8 mouse cellular contexts compared by ENCODE assay signal in genomic region chr15:78449694-78450418, GRCm38 (mm10). TPM values are rescaled to one million over a fixed set of nuclear protein-coding genes. Genes with fewer than 3 reads are reported as not detected.
A peak's percentile ranks its signal among the peaks of the same experiment; 100 is the strongest.
DNase-seq lines count a peak whose midpoint lies in the region; ATAC-seq and TF ChIP-seq lines count a peak whose summit lies in the region.

No protein-coding gene starts in this region.

- no peak for ATAC-seq in midbrain, embryonic 11.5 days (ENCODE audit: low FRiP score)
- ATAC-seq in midbrain, embryonic 16.5 days, result no peak
- peak; percentile 68 for ATAC-seq in Patski
- ATAC-seq in erythroid progenitor cell, adult 5-6 weeks (replicated peaks; ENCODE audit: low FRiP score, poor library complexity, severe bottlenecking), result no peak

- H3K36me3 ChIP-seq in midbrain, embryonic 11.5 days (ENCODE audit: control insufficient read depth, insufficient read depth, low read length), result no peaks in the 10 kb centered on the region
- no peaks in the 10 kb centered on the region for H3K36me3 ChIP-seq in midbrain, embryonic 16.5 days (ENCODE audit: control insufficient read depth, insufficient read depth, low read length)

- intact Hi-C loops in heart, postnatal 14 days (cut with DNase I), result loop anchor here (2.0 kb wide), 1 partner anchor 131 kb away; no protein-coding TSS in a partner anchor

- CTCF ChIA-PET in Patski (lab: Charles Lee), result interaction anchor here (0.9 to 3.7 kb wide), 6 partner anchors 19 to 131 kb away, joined by 3 to 12 read pairs (median 4); partner anchors contain the start of gene Tmprss6

- no peak for TF ChIP-seq CTCF in Patski (IDR thresholded peaks at IDR 0.05)

- H3K27me3 ChIP-seq in midbrain, embryonic 11.5 days (ENCODE audit: control insufficient read depth, insufficient read depth, low read length), result no peaks in the 10 kb centered on the region
- no peaks in the 10 kb centered on the region for H3K27me3 ChIP-seq in midbrain, embryonic 16.5 days (ENCODE audit: control insufficient read depth, insufficient read depth, low read depth, low read length)
- no peaks in the 10 kb centered on the region for H3K27me3 ChIP-seq in Patski

- no peak overlapping the region for H3K4me2 ChIP-seq in midbrain, embryonic 11.5 days
- H3K4me2 ChIP-seq in midbrain, embryonic 16.5 days (ENCODE audit: low read length), result no peak overlapping the region

- H3K9ac ChIP-seq in midbrain, embryonic 11.5 days (ENCODE audit: low read length), result 0 out of 2 replicates have a peak overlapping the region, but pooled peaks have one; percentile 9
- H3K9ac ChIP-seq in midbrain, embryonic 16.5 days (ENCODE audit: low read depth, low read length), result no peak overlapping the region

- H3K9me3 ChIP-seq in midbrain, embryonic 11.5 days (ENCODE audit: control insufficient read depth, low read length), result no peaks in the 10 kb centered on the region
- no peaks in the 10 kb centered on the region for H3K9me3 ChIP-seq in midbrain, embryonic 16.5 days (replicated peaks; ENCODE audit: control insufficient read depth, low read length, poor library complexity, severe bottlenecking)

- in situ Hi-C loops in Patski (cut with MboI; ENCODE audit: low pct_unique_long_range_greater_than_20kb), result loop anchor here (5.0 kb wide), 1 partner anchor 82 kb away; the partner anchor contains the start of gene C1qtnf6

- no peak for DNase-seq in midbrain, embryonic 11.5 days (ENCODE audit: low spot score, missing footprints)
- DNase-seq in Patski (ENCODE audit: low read depth, low spot score), result peak; percentile 94
- DNase-seq in embryo, embryonic 11 days, result peak; percentile 64
- DNase-seq in heart, postnatal 14 days, result peak; percentile 56 to 75
- DNase-seq in lung, postnatal 10 days, result peak; percentile 77
- peak; percentile 58 to 60 for DNase-seq in spleen, postnatal 36 days (ENCODE audit: low spot score in 2 of 2)

- no peak overlapping the region for H3K27ac ChIP-seq in midbrain, embryonic 11.5 days (ENCODE audit: low read depth, low read length)
- H3K27ac ChIP-seq in midbrain, embryonic 16.5 days (ENCODE audit: low read length), result no peak overlapping the region

- peaks cover 4% of the 10 kb centered on the region for H3K4me1 ChIP-seq in midbrain, embryonic 11.5 days (ENCODE audit: control insufficient read depth, insufficient read depth, low read length)
- H3K4me1 ChIP-seq in midbrain, embryonic 16.5 days (ENCODE audit: control insufficient read depth, insufficient read depth, low read length), result 0 out of 2 replicates have a peak, but pooled peaks cover 4% of the 10 kb centered on the region

- POLR2A ChIA-PET in Patski (lab: Charles Lee), result interaction anchor here (1.4 to 1.8 kb wide), 3 partner anchors 19 to 80 kb away, joined by 5 to 7 read pairs (median 7); partner anchors contain the start of genes C1qtnf6 and Tmprss6

- 51% methylated on average over 7 of the region's 7 CpGs for WGBS in midbrain, embryonic 11.5 days
- WGBS in midbrain, embryonic 16.5 days, result 43% methylated on average over 7 of the region's 7 CpGs

- no peak overlapping the region for H3K4me3 ChIP-seq in midbrain, embryonic 11.5 days (ENCODE audit: low read depth, low read length)
- H3K4me3 ChIP-seq in midbrain, embryonic 16.5 days (ENCODE audit: low read depth, low read length), result no peak overlapping the region

RNA-seq across cellular contexts. Expression of gene Tmprss6, which starts 18.6 kb away (rescaled TPM):
- 0.07 and 0.34 TPM in 2 replicates for polyA plus RNA-seq in midbrain, embryonic 11.5 days (2014; fragmentation: Nextera tagmentation; extraction: Ambion mirVana)
- polyA plus RNA-seq in midbrain, embryonic 16.5 days (2015; fragmentation: Nextera tagmentation; extraction: Ambion mirVana), result 0.09 and 0.31 TPM in 2 replicates
- polyA plus RNA-seq in Patski (2021), result 155 TPM
- not detected for total RNA-seq in heart, postnatal 14 days (2021)
- not detected in 2 replicates for total RNA-seq in erythroid progenitor cell, adult 5-6 weeks (2015; ENCODE audit: low replicate concordance)
- total RNA-seq in erythroid progenitor cell, adult 5-6 weeks (2017; ENCODE audit: low replicate concordance), result 0.26 TPM in 1 of 2 replicates, not detected in the other

RNA-seq across cellular contexts. Expression of gene Kctd17, which starts 21.5 kb away (rescaled TPM):
- polyA plus RNA-seq in midbrain, embryonic 11.5 days (2014; fragmentation: Nextera tagmentation; extraction: Ambion mirVana), result 59.1 and 60.5 TPM in 2 replicates
- 152 and 156 TPM in 2 replicates for polyA plus RNA-seq in midbrain, embryonic 16.5 days (2015; fragmentation: Nextera tagmentation; extraction: Ambion mirVana)
- polyA plus RNA-seq in Patski (2021), result 157 TPM
- 10 to 100 TPM; 53.9 to 54.3 TPM for total RNA-seq in heart, postnatal 14 days (2021)
- total RNA-seq in erythroid progenitor cell, adult 5-6 weeks (2015; ENCODE audit: low replicate concordance), result 2.2 and 14.7 TPM in 2 replicates
- total RNA-seq in erythroid progenitor cell, adult 5-6 weeks (2017; ENCODE audit: low replicate concordance), result not detected in 2 replicates

RNA-seq across cellular contexts. Expression of gene Mpst, which starts 43.6 kb away (rescaled TPM):
- polyA plus RNA-seq in midbrain, embryonic 11.5 days (2014; fragmentation: Nextera tagmentation; extraction: Ambion mirVana), result 2.0 and 2.3 TPM in 2 replicates
- 3.6 and 4.3 TPM in 2 replicates for polyA plus RNA-seq in midbrain, embryonic 16.5 days (2015; fragmentation: Nextera tagmentation; extraction: Ambion mirVana)
- polyA plus RNA-seq in Patski (2021), result 61.9 TPM
- 10 to 100 TPM; 28.1 to 31.0 TPM for total RNA-seq in heart, postnatal 14 days (2021)
- 32.8 and 35.2 TPM in 2 replicates for total RNA-seq in erythroid progenitor cell, adult 5-6 weeks (2015; ENCODE audit: low replicate concordance)
- 45.6 and 67.9 TPM in 2 replicates for total RNA-seq in erythroid progenitor cell, adult 5-6 weeks (2017; ENCODE audit: low replicate concordance)

RNA-seq across cellular contexts. Expression of gene Tst, which starts 44.1 kb away (rescaled TPM):
- polyA plus RNA-seq in midbrain, embryonic 11.5 days (2014; fragmentation: Nextera tagmentation; extraction: Ambion mirVana), result 6.1 and 8.3 TPM in 2 replicates
- polyA plus RNA-seq in midbrain, embryonic 16.5 days (2015; fragmentation: Nextera tagmentation; extraction: Ambion mirVana), result 15.3 and 22.8 TPM in 2 replicates
- polyA plus RNA-seq in Patski (2021), result 23.8 TPM
- total RNA-seq in heart, postnatal 14 days (2021), result 10 to 100 TPM; 11.2 to 13.7 TPM
- total RNA-seq in erythroid progenitor cell, adult 5-6 weeks (2015; ENCODE audit: low replicate concordance), result 29.3 and 42.2 TPM in 2 replicates
- 15.8 and 20.8 TPM in 2 replicates for total RNA-seq in erythroid progenitor cell, adult 5-6 weeks (2017; ENCODE audit: low replicate concordance)

RNA-seq across cellular contexts. Expression of gene Il2rb, which starts 45.2 kb away (rescaled TPM):
- not detected in 2 replicates for polyA plus RNA-seq in midbrain, embryonic 11.5 days (2014; fragmentation: Nextera tagmentation; extraction: Ambion mirVana)
- polyA plus RNA-seq in midbrain, embryonic 16.5 days (2015; fragmentation: Nextera tagmentation; extraction: Ambion mirVana), result 0.20 TPM in 1 of 2 replicates, not detected in the other
- 1.5 TPM for polyA plus RNA-seq in Patski (2021)
- under 1 TPM; 0.07 to 0.20 TPM for total RNA-seq in heart, postnatal 14 days (2021)
- 2.9 and 10.5 TPM in 2 replicates for total RNA-seq in erythroid progenitor cell, adult 5-6 weeks (2015; ENCODE audit: low replicate concordance)
- total RNA-seq in erythroid progenitor cell, adult 5-6 weeks (2017; ENCODE audit: low replicate concordance), result 2.2 and 3.9 TPM in 2 replicates

Comparison
In these comparisons a context has a peak if more than half of its experiments do, and no peak if none do; other contexts are left out.
1. RNA of gene Tmprss6, which starts 18.6 kb away (polyA plus RNA-seq): 155 TPM in Patski (single experiment); 0.09 to 0.31 TPM in midbrain, embryonic 16.5 days and 0.07 to 0.34 TPM in midbrain, embryonic 11.5 days; every median in the first group is over 100 times any median in the second.
2. RNA of gene Mpst, which starts 43.6 kb away (polyA plus RNA-seq): 61.9 TPM in Patski (single experiment); 3.6 to 4.3 TPM in midbrain, embryonic 16.5 days and 2.0 to 2.3 TPM in midbrain, embryonic 11.5 days; every median in the first group is over 10 times any median in the second.